Mouse (Mus musculus) hindbrain, embryonic 12.5 days (tissue): ENCODE measurements at regions not wholly inside any gene's neighbourhood (a gene's known extent, or its start where the extent isn't known, plus 50 kb on each side); places are given as distances from the start of the nearest gene placed in this dataset.

Experiments used
- ATAC-seq: fragments of 200-750 bp; cut with Nextera tagmentation; 2 replicates; pipeline ENCODE4 v1.8.0; 2017; ENCODE audit warnings: moderate TSS enrichment; ENCODE audit not compliant: low FRiP score
- H3K27ac ChIP-seq: fragments of 300-500 bp; sonication (generic); 2 replicates; pipeline ENCODE4 v1.5.1; 2016; ENCODE audit warnings: mild to moderate bottlenecking
- H3K27me3 ChIP-seq: fragments of 300-500 bp; sonication (generic); 2 replicates; pipeline ENCODE4 v1.6.1; 2016; ENCODE audit warnings: mild to moderate bottlenecking
- H3K36me3 ChIP-seq: fragments of 300-500 bp; sonication (generic); 2 replicates; pipeline ENCODE4 v1.6.1; 2016; ENCODE audit warnings: mild to moderate bottlenecking
- H3K4me1 ChIP-seq: fragments of 300-500 bp; sonication (generic); 2 replicates; pipeline ENCODE4 v1.6.1; 2016
- H3K4me2 ChIP-seq: fragments of 300-500 bp; sonication (generic); replicated peaks from 2 replicates; pipeline ENCODE4 v1.6.1; 2016; ENCODE audit warnings: mild to moderate bottlenecking
- H3K4me3 ChIP-seq: fragments of 300-500 bp; sonication (generic); 2 replicates; pipeline ENCODE4 v1.5.1; 2016; ENCODE audit warnings: mild to moderate bottlenecking
- H3K9ac ChIP-seq: fragments of 300-500 bp; sonication (generic); 2 replicates; pipeline ENCODE4 v1.6.1; 2016; ENCODE audit warnings: mild to moderate bottlenecking, moderate library complexity
- H3K9me3 ChIP-seq: fragments of 300-500 bp; sonication (generic); replicated peaks from 2 replicates; pipeline ENCODE4 v1.6.1; 2016; ENCODE audit warnings: mild to moderate bottlenecking
- WGBS: fragments of 180-500 bp; shearing (Covaris S2); methylation state at CpG from one replicate; pipeline ENCODE4 v1.1.7; 2016; 5-methylcytosine and 5-hydroxymethylcytosine counted together

GRCm38 (mm10) chr5:51935391-51936354 lies 254.6 kb downstream of the Dhx15 start:
- no peaks in the 10 kb centered on the region for H3K36me3 ChIP-seq
- WGBS: 54% methylated on average over 17 of the region's 17 CpGs
- H3K4me3 ChIP-seq: no peak overlapping the region
- H3K9me3 ChIP-seq: no peaks in the 10 kb centered on the region
- no peak overlapping the region for H3K27ac ChIP-seq
- no peaks in the 10 kb centered on the region for H3K4me1 ChIP-seq
- H3K4me2 ChIP-seq: no peak overlapping the region
- peak; percentile 22; the same call in 1 of the 2 replicates for ATAC-seq
- no peak overlapping the region for H3K9ac ChIP-seq
- H3K27me3 ChIP-seq: no peaks in the 10 kb centered on the region

- no peaks in the 10 kb centered on the region for H3K4me1 ChIP-seq
- no peak for ATAC-seq
- no peaks in the 10 kb centered on the region for H3K9me3 ChIP-seq
- no peak overlapping the region for H3K4me2 ChIP-seq
- H3K27me3 ChIP-seq: no peaks in the 10 kb centered on the region
- H3K9ac ChIP-seq: no peak overlapping the region
- no peak overlapping the region for H3K4me3 ChIP-seq
- H3K27ac ChIP-seq: no peak overlapping the region
- H3K36me3 ChIP-seq: no peaks in the 10 kb centered on the region
- 76% methylated on average over 4 of the region's 4 CpGs for WGBS
Measured at GRCm38 (mm10) chr5:51934910-51935309, 255.4 kb downstream of the Dhx15 start.

- no peaks in the 10 kb centered on the region for H3K36me3 ChIP-seq
- H3K9me3 ChIP-seq: no peaks in the 10 kb centered on the region
- no peak overlapping the region for H3K9ac ChIP-seq
- no peaks in the 10 kb centered on the region for H3K27me3 ChIP-seq
- H3K4me1 ChIP-seq: no peaks in the 10 kb centered on the region
- WGBS: 85% methylated on average over 1 of the region's 1 CpGs
- H3K4me2 ChIP-seq: no peak overlapping the region
- no peak overlapping the region for H3K27ac ChIP-seq
- no peak overlapping the region for H3K4me3 ChIP-seq
- ATAC-seq: no peak
Measured at GRCm38 (mm10) chr5:51933331-51933730, 257.0 kb downstream of the Dhx15 start.

GRCm38 (mm10) chr5:51930416-51930815 lies 259.9 kb downstream of the Dhx15 start:
- no peaks in the 10 kb centered on the region for H3K9me3 ChIP-seq
- no peak for ATAC-seq
- H3K9ac ChIP-seq: no peak overlapping the region
- no peaks in the 10 kb centered on the region for H3K4me1 ChIP-seq
- no peaks in the 10 kb centered on the region for H3K36me3 ChIP-seq
- no peak overlapping the region for H3K4me2 ChIP-seq
- 74% methylated on average over 3 of the region's 3 CpGs for WGBS
- no peaks in the 10 kb centered on the region for H3K27me3 ChIP-seq
- no peak overlapping the region for H3K27ac ChIP-seq
- H3K4me3 ChIP-seq: no peak overlapping the region

- Histone ChIP-seq H3K27me3 (no peaks in the 10 kb centered on the region), H3K36me3 (no peaks in the 10 kb centered on the region), H3K4me1 (no peaks in the 10 kb centered on the region), H3K9me3 (no peaks in the 10 kb centered on the region), H3K27ac (no peak overlapping the region), H3K9ac (no peak overlapping the region), H3K4me3 (no peak overlapping the region), H3K4me2 (no peak overlapping the region)
- ATAC-seq: no peak
- WGBS: 84% methylated on average over 3 of the region's 3 CpGs
Measured at GRCm38 (mm10) chr5:51928801-51929200, 261.5 kb downstream of the Dhx15 start.

GRCm38 (mm10) chr5:51923417-51923816 lies 266.9 kb downstream of the Dhx15 start:
- no peaks in the 10 kb centered on the region for H3K9me3 ChIP-seq
- WGBS: 83% methylated on average over 7 of the region's 7 CpGs
- no peak overlapping the region for H3K27ac ChIP-seq
- H3K4me3 ChIP-seq: no peak overlapping the region
- no peaks in the 10 kb centered on the region for H3K36me3 ChIP-seq
- H3K9ac ChIP-seq: no peak overlapping the region
- H3K4me2 ChIP-seq: no peak overlapping the region
- H3K4me1 ChIP-seq: no peaks in the 10 kb centered on the region
- ATAC-seq: no peak
- H3K27me3 ChIP-seq: no peaks in the 10 kb centered on the region

- Histone ChIP-seq H3K4me2 (no peak overlapping the region), H3K9ac (no peak overlapping the region), H3K27me3 (no peaks in the 10 kb centered on the region), H3K4me3 (no peak overlapping the region), H3K9me3 (no peaks in the 10 kb centered on the region), H3K4me1 (peaks cover 2% of the 10 kb centered on the region; the same call in 1 of the 2 replicates), H3K36me3 (no peaks in the 10 kb centered on the region), H3K27ac (no peak overlapping the region)
- 58% methylated on average over 5 of the region's 5 CpGs for WGBS
- ATAC-seq: no peak
Measured at GRCm38 (mm10) chr5:51922973-51923372, 267.3 kb downstream of the Dhx15 start.

GRCm38 (mm10) chr5:51922494-51922893 lies 267.8 kb downstream of the Dhx15 start:
- peaks cover 4% of the 10 kb centered on the region; the same call in 1 of the 2 replicates for H3K4me1 ChIP-seq
- no peak overlapping the region for H3K9ac ChIP-seq
- ATAC-seq: no peak
- WGBS: 82% methylated on average over 7 of the region's 7 CpGs
- H3K36me3 ChIP-seq: no peaks in the 10 kb centered on the region
- no peak overlapping the region for H3K4me2 ChIP-seq
- no peaks in the 10 kb centered on the region for H3K9me3 ChIP-seq
- H3K27me3 ChIP-seq: no peaks in the 10 kb centered on the region
- no peak overlapping the region for H3K4me3 ChIP-seq
- no peak overlapping the region for H3K27ac ChIP-seq

GRCm38 (mm10) chr5:51917812-51918448 lies 272.4 kb downstream of the Dhx15 start:
- WGBS: 24% methylated on average over 4 of the region's 4 CpGs
- ATAC-seq: no peak
- H3K9me3 ChIP-seq: no peaks in the 10 kb centered on the region
- no peaks in the 10 kb centered on the region for H3K36me3 ChIP-seq
- H3K4me1 ChIP-seq: peaks cover 4% of the 10 kb centered on the region; the same call in 1 of the 2 replicates
- no peak overlapping the region for H3K9ac ChIP-seq
- H3K27me3 ChIP-seq: no peaks in the 10 kb centered on the region
- H3K4me2 ChIP-seq: no peak overlapping the region
- no peak overlapping the region for H3K27ac ChIP-seq
- H3K4me3 ChIP-seq: no peak overlapping the region

GRCm38 (mm10) chr5:51914731-51915130 lies 275.6 kb downstream of the Dhx15 start:
- Histone ChIP-seq H3K4me1 (peaks cover 4% of the 10 kb centered on the region; the same call in 1 of the 2 replicates), H3K36me3 (no peaks in the 10 kb centered on the region), H3K27ac (no peak overlapping the region), H3K9ac (no peak overlapping the region), H3K9me3 (no peaks in the 10 kb centered on the region), H3K4me2 (no peak overlapping the region), H3K27me3 (no peaks in the 10 kb centered on the region), H3K4me3 (no peak overlapping the region)
- no peak for ATAC-seq
- 85% methylated on average over 6 of the region's 6 CpGs for WGBS

- Histone ChIP-seq H3K9ac (no peak overlapping the region), H3K27me3 (no peaks in the 10 kb centered on the region), H3K9me3 (no peaks in the 10 kb centered on the region), H3K4me3 (no peak overlapping the region), H3K4me2 (no peak overlapping the region), H3K4me1 (no peaks in the 10 kb centered on the region), H3K36me3 (no peaks in the 10 kb centered on the region), H3K27ac (no peak overlapping the region)
- 65% methylated on average over 8 of the region's 8 CpGs for WGBS
- no peak for ATAC-seq
Measured at GRCm38 (mm10) chr5:51908861-51909260, 281.5 kb downstream of the Dhx15 start.

- 72% methylated on average over 9 of the region's 9 CpGs for WGBS
- Histone ChIP-seq H3K4me2 (no peak overlapping the region), H3K36me3 (no peaks in the 10 kb centered on the region), H3K9me3 (no peaks in the 10 kb centered on the region), H3K4me1 (no peaks in the 10 kb centered on the region), H3K27me3 (no peaks in the 10 kb centered on the region), H3K27ac (no peak overlapping the region), H3K4me3 (no peak overlapping the region), H3K9ac (no peak overlapping the region)
- no peak for ATAC-seq
Measured at GRCm38 (mm10) chr5:51906315-51907109, 283.8 kb downstream of the Dhx15 start.
